Comparison of ENCODE assay signal across 10 mouse cellular contexts in genomic region chr8:118849515-118849914, GRCm38 (mm10).
DNase-seq lines count a peak whose midpoint lies in the region; ATAC-seq lines count a peak whose summit lies in the region.
"Had no signal": no experiment of that assay in that cellular context is flagged by ENCODE, and none has a peak within 500 bp of the region (broad histone marks: within the 10 kb centered on the region; RNA-seq: fewer than 3 reads in every experiment).

No protein-coding gene starts in this region.

- no peak overlapping the region for H3K4me3 ChIP-seq in liver, embryonic 11.5 days (ENCODE audit: low read depth, low read length)

- H3K27ac ChIP-seq in liver, embryonic 11.5 days (ENCODE audit: low read depth, low read length) = no peak overlapping the region
- H3K27ac ChIP-seq: liver, embryonic 14.5 days had no signal

- peak; percentile 16 to 63 for DNase-seq in adrenal gland, adult (ENCODE audit: inconsistent age in 2 of 2, low spot score in 1 of 2)
- no peak for DNase-seq in adrenal gland, postnatal 4 days (ENCODE audit: low spot score in 2 of 2)
- DNase-seq in layer of hippocampus, adult 11-12 months (ENCODE audit: low spot score) = peak; percentile 34
- DNase-seq in layer of hippocampus, adult 9-10 months (ENCODE audit: low spot score) = no peak
- DNase-seq in cerebellum, postnatal 14 days = peak; percentile 88 to 89
- peak; percentile 26 to 27 for DNase-seq in left cerebral cortex, postnatal 25 days (ENCODE audit: low spot score in 2 of 2)
- no peak for DNase-seq in liver, embryonic 11.5 days (ENCODE audit: low spot score)
- DNase-seq in spleen, postnatal 4 days (ENCODE audit: low spot score in 2 of 2) = no peak
- DNase-seq: thymus, adult 2 months had no signal

- intact Hi-C loops in left cerebral cortex, postnatal 25 days (cut with DNase I) = loop anchor here (10.0 kb wide), 2 partner anchors 405 to 925 kb away; no protein-coding TSS in a partner anchor

- ATAC-seq in liver, embryonic 11.5 days (replicated peaks; ENCODE audit: low FRiP score) = no peak

- WGBS in liver, embryonic 11.5 days = 70% methylated on average over 3 of the region's 3 CpGs

- H3K9me3 ChIP-seq in liver, embryonic 11.5 days (ENCODE audit: control insufficient read depth, low read length) = no peaks in the 10 kb centered on the region

- H3K9ac ChIP-seq in liver, embryonic 11.5 days (ENCODE audit: low read depth, low read length) = no peak overlapping the region
- H3K9ac ChIP-seq: liver, embryonic 14.5 days had no signal

- H3K4me1 ChIP-seq in liver, embryonic 11.5 days (replicated peaks; ENCODE audit: control insufficient read depth, insufficient read depth, low read length) = no peaks in the 10 kb centered on the region

- H3K27me3 ChIP-seq in liver, embryonic 11.5 days (replicated peaks; ENCODE audit: control insufficient read depth, insufficient read depth, low read length) = no peaks in the 10 kb centered on the region

- H3K36me3 ChIP-seq in liver, embryonic 11.5 days (ENCODE audit: control insufficient read depth, insufficient read depth, low read length) = no peaks in the 10 kb centered on the region

- no peak overlapping the region for H3K4me2 ChIP-seq in liver, embryonic 11.5 days

Comparison
In these comparisons a context has a peak if more than half of its experiments do, and no peak if none do; other contexts are left out.
1. DNase-seq: peak in adrenal gland, adult (2 of 2), layer of hippocampus, adult 11-12 months (single experiment), cerebellum, postnatal 14 days (2 of 2) and left cerebral cortex, postnatal 25 days (2 of 2); none in adrenal gland, postnatal 4 days (0 of 2), layer of hippocampus, adult 9-10 months (single experiment), liver, embryonic 11.5 days (single experiment) and spleen, postnatal 4 days (0 of 2).